Mouse (Mus musculus) MEL (cell line): ENCODE data around the gene Slfn9. TPM values are rescaled to one million over a fixed set of nuclear protein-coding genes. Genes with fewer than 3 reads are reported as not detected.
"Not testable (repeated sequence)": the region's sequence is repeated elsewhere in the genome, so short reads cannot be mapped to it uniquely, and the experiment has no call there.

ENCODE experiments used
- DNase-seq: peaks from one replicate; pipeline ENCODE4 v3.0.0; 2011; ENCODE audit warnings: low read depth, low spot score
- H3K27ac ChIP-seq: 2 replicates; pipeline ENCODE4 v1.5.1; 2012; ENCODE audit warnings: low read depth, mild to moderate bottlenecking, control low read depth, low read length, moderate library complexity; ENCODE audit not compliant: control insufficient read depth
- H3K27me3 ChIP-seq, 2 experiments: fragments of 150-350 bp in 1 of 2; sonication (generic) in 1 of 2; 2 replicates each; pipeline ENCODE4 v1.6.1; 2012; ENCODE audit warnings: low read length in 2 of 2, mild to moderate bottlenecking in 2 of 2, improper control_type of control experiment in 1 of 2, moderate library complexity in 1 of 2; ENCODE audit not compliant: insufficient read depth in 2 of 2, control insufficient read depth in 1 of 2
- H3K36me3 ChIP-seq, 2 experiments: 2 replicates each; pipeline ENCODE4 v1.6.1; 2012 to 2014; ENCODE audit warnings: low read length in 2 of 2, improper control_type of control experiment in 1 of 2, inconsistent platforms in 1 of 2, mild to moderate bottlenecking in 1 of 2; ENCODE audit not compliant: insufficient read depth in 2 of 2, control insufficient read depth in 1 of 2
- H3K4me1 ChIP-seq, 2 experiments: fragments of 150-350 bp in 1 of 2; sonication (generic) in 1 of 2; 2 replicates each; pipeline ENCODE4 v1.6.1; 2012; ENCODE audit warnings: low read length in 2 of 2, improper control_type of control experiment in 1 of 2, mild to moderate bottlenecking in 1 of 2; ENCODE audit not compliant: insufficient read depth in 2 of 2, control insufficient read depth in 1 of 2
- H3K4me3 ChIP-seq, 2 experiments: fragments of 150-350 bp in 1 of 2; sonication (generic) in 1 of 2; 2 replicates each; pipeline ENCODE4 v1.5.1; 2012; ENCODE audit warnings: low read depth in 2 of 2, low read length in 2 of 2, mild to moderate bottlenecking in 2 of 2, moderate library complexity in 2 of 2, control low read depth in 1 of 2, improper control_type of control experiment in 1 of 2; ENCODE audit not compliant: control insufficient read depth in 1 of 2, insufficient read depth in 1 of 2
- H3K79me2 ChIP-seq: 2 replicates; pipeline ENCODE4 v1.6.1; 2012; ENCODE audit warnings: mild to moderate bottlenecking, low read length, moderate library complexity; ENCODE audit not compliant: control insufficient read depth, poor library complexity, insufficient read depth
- H3K9ac ChIP-seq: 2 replicates; pipeline ENCODE4 v1.6.1; 2012; ENCODE audit warnings: low read depth, mild to moderate bottlenecking, control low read depth, low read length, moderate library complexity; ENCODE audit not compliant: control insufficient read depth, poor library complexity, severe bottlenecking
- H3K9me3 ChIP-seq: fragments of 150-350 bp; sonication (generic); replicated peaks from 2 replicates; pipeline ENCODE4 v1.6.1; 2012; ENCODE audit warnings: mild to moderate bottlenecking, low read length, improper control_type of control experiment, moderate library complexity; ENCODE audit not compliant: insufficient read depth
- CHD1 ChIP-seq: IDR thresholded peaks from 2 replicates; pipeline ENCODE4 v1.6.1; 2012; ENCODE audit warnings: low read depth, mild to moderate bottlenecking, inconsistent platforms, low read length, improper control_type of control experiment
- E2F4 ChIP-seq: IDR thresholded peaks from 2 replicates; pipeline ENCODE4 v1.6.1; 2011; ENCODE audit warnings: low read depth, low read length, improper control_type of control experiment, borderline replicate concordance
- ETS1 ChIP-seq: IDR thresholded peaks from 2 replicates; pipeline ENCODE4 v1.6.1; 2012; ENCODE audit warnings: low read depth, mild to moderate bottlenecking, inconsistent platforms, low read length, improper control_type of control experiment, moderate library complexity
- GABPA ChIP-seq: IDR thresholded peaks from 2 replicates; pipeline ENCODE4 v1.6.1; 2012; ENCODE audit warnings: low read depth, mild to moderate bottlenecking, inconsistent platforms, low read length, improper control_type of control experiment, moderate library complexity
- MAFK ChIP-seq: IDR thresholded peaks from 2 replicates; pipeline ENCODE4 v1.6.1; 2011; ENCODE audit warnings: low read depth, mild to moderate bottlenecking, low read length, improper control_type of control experiment, borderline replicate concordance
- MAX ChIP-seq: IDR thresholded peaks from 2 replicates; pipeline ENCODE4 v1.6.1; 2011; ENCODE audit warnings: low read length, improper control_type of control experiment
- MAZ ChIP-seq: IDR thresholded peaks from 2 replicates; pipeline ENCODE4 v1.6.1; 2012; ENCODE audit warnings: low read depth, mild to moderate bottlenecking, inconsistent platforms, low read length, improper control_type of control experiment
- POLR2A ChIP-seq, 2 experiments: IDR thresholded peaks; 2 replicates each; pipeline ENCODE4 v1.6.1; 2011 to 2012; ENCODE audit warnings: low read length in 2 of 2, mild to moderate bottlenecking in 2 of 2, control low read depth in 1 of 2, improper control_type of control experiment in 1 of 2, low read depth in 1 of 2, moderate library complexity in 1 of 2; ENCODE audit not compliant: control insufficient read depth in 1 of 2, insufficient read depth in 1 of 2, poor library complexity in 1 of 2
- POLR2AphosphoS2 ChIP-seq: IDR thresholded peaks from 2 replicates; pipeline ENCODE4 v1.6.1; 2011; ENCODE audit warnings: low read length, improper control_type of control experiment
- RCOR1 ChIP-seq: IDR thresholded peaks from 2 replicates; pipeline ENCODE4 v1.6.1; 2012; ENCODE audit warnings: low read depth, mild to moderate bottlenecking, inconsistent platforms, low read length, improper control_type of control experiment
- SMC3 ChIP-seq: IDR thresholded peaks from 2 replicates; pipeline ENCODE4 v1.6.1; 2011; ENCODE audit warnings: low read depth, low read length, improper control_type of control experiment
- TAL1 ChIP-seq: IDR thresholded peaks from 2 replicates; pipeline ENCODE4 v1.6.1; 2012; ENCODE audit warnings: mild to moderate bottlenecking, inconsistent platforms, low read length, moderate library complexity, mixed read lengths
- USF1 ChIP-seq: IDR thresholded peaks from 2 replicates; pipeline ENCODE4 v1.6.1; 2014; ENCODE audit warnings: low read depth, mild to moderate bottlenecking, inconsistent platforms, low read length, improper control_type of control experiment, moderate library complexity
- USF2 ChIP-seq, 2 experiments: IDR thresholded peaks; 2 replicates each; pipeline ENCODE4 v1.6.1; 2011 to 2012; ENCODE audit warnings: improper control_type of control experiment in 2 of 2, low read length in 2 of 2, borderline replicate concordance in 1 of 2, inconsistent platforms in 1 of 2, low read depth in 1 of 2, mild to moderate bottlenecking in 1 of 2; ENCODE audit not compliant: insufficient read depth in 1 of 2
- ZNF384 ChIP-seq: IDR thresholded peaks from 2 replicates; pipeline ENCODE4 v1.6.1; 2012; ENCODE audit warnings: low read depth, mild to moderate bottlenecking, inconsistent platforms, low read length, improper control_type of control experiment
- polyA plus RNA-seq, 2 experiments: library from polyadenylated mRNA; stranded (reverse) in 1 of 2; unstranded in 1 of 2; fragments of >175 nt in 1 of 2; fragments of >200 nt in 1 of 2; gene quantifications; 2 replicates each; pipeline versions ENCODE4 v1.2.1 to v1.2.4; 2012; ENCODE audit warnings: low replicate concordance in 2 of 2, low read depth in 1 of 2; ENCODE audit not compliant: insufficient read length in 2 of 2, insufficient read depth in 1 of 2, missing spikeins in 1 of 2
- total RNA-seq: library from RNA; depleted of rRNA; stranded (reverse); fragments of 300-350 nt; gene quantifications from 2 replicates; pipeline ENCODE4 v1.2.3, GENCODE M21; 2012

The Slfn9 gene
- total and polyA plus RNA-seq, 3 experiments, result 3.5 to 3.7 TPM; not detected in 1

- Histone ChIP-seq H3K79me2 (no peaks in the 10 kb centered on the region), H3K9me3 (no peaks in the 10 kb centered on the region), H3K27ac (no peak overlapping the region), H3K27me3 (no peaks in the 10 kb centered on the region), H3K36me3 (no peaks in the 10 kb centered on the region; a peak in 1 of 4 replicates), H3K9ac (no peak overlapping the region), H3K4me3 (no peak overlapping the region), H3K4me1 (peaks cover 0 to 6% of the 10 kb centered on the region in 2 experiments; a peak in 1 of 4 replicates)
- no peak for TF ChIP-seq MAZ
- no peak for TF ChIP-seq MAFK
- TF ChIP-seq E2F4, result no peak
- TF ChIP-seq MAX, result no peak
- no peak for TF ChIP-seq ZNF384
- no peak for TF ChIP-seq POLR2AphosphoS2
- no peak for TF ChIP-seq CHD1
- TF ChIP-seq GABPA, result no peak
- no peak for TF ChIP-seq USF2 (IDR thresholded peaks at IDR 0.05; ENCODE audit: borderline replicate concordance in 1 of 2, insufficient read depth in 1 of 2, low read depth in 1 of 2, low read length in 2 of 2)
- no peak for TF ChIP-seq USF1
- TF ChIP-seq SMC3, result no peak
- TF ChIP-seq POLR2A (IDR thresholded peaks at IDR 0.05; ENCODE audit: control insufficient read depth in 1 of 2, insufficient read depth in 1 of 2, low read depth in 1 of 2, low read length in 2 of 2, poor library complexity in 1 of 2), result no peak
- no peak for DNase-seq
Observed at GRCm38 (mm10) chr11:83039156-83039555, 47.5 kb upstream of the Slfn9 start.

- not testable (repeated sequence) for H3K36me3 ChIP-seq, H3K4me1 ChIP-seq, H3K4me3 ChIP-seq, H3K9me3 ChIP-seq, H3K79me2 ChIP-seq, H3K27ac ChIP-seq, H3K9ac ChIP-seq, DNase-seq, H3K27me3 ChIP-seq
Observed at GRCm38 (mm10) chr11:83038686-83039085, 47.1 kb upstream of the Slfn9 start.

GRCm38 (mm10) chr11:83020621-83021020 lies 29.0 kb upstream of the Slfn9 start, which contains the start of gene Slfn8:
Slfn8 (minus strand) TSS chr11:83020810.
- 0 out of 2 replicates have a peak, but pooled peaks cover 3% of the 10 kb centered on the region for H3K79me2 ChIP-seq
- DNase-seq, result peak; percentile 85
- peak in 1 of 2 experiments; percentile 45; a peak in 2 of 4 replicates for TF ChIP-seq POLR2A (IDR thresholded peaks at IDR 0.05; ENCODE audit: control insufficient read depth in 1 of 2, insufficient read depth in 1 of 2, low read depth in 1 of 2, low read length in 2 of 2, poor library complexity in 1 of 2)
- TF ChIP-seq RCOR1, result no peak
- no peak for TF ChIP-seq CHD1
- TF ChIP-seq ETS1, result 0 out of 2 replicates have a peak, but pooled peaks have one; percentile 22
- TF ChIP-seq TAL1, result no peak
- no peaks in the 10 kb centered on the region for H3K27me3 ChIP-seq
- H3K9ac ChIP-seq, result peak within 1 kb of the TSS; percentile 86
- peak within 1 kb of the TSS; percentile 90 for H3K27ac ChIP-seq
- peaks cover 2% of the 10 kb centered on the region in 2 experiments; a peak in 2 of 4 replicates for H3K4me1 ChIP-seq
- H3K9me3 ChIP-seq, result no peaks in the 10 kb centered on the region
- H3K4me3 ChIP-seq, result peak within 1 kb of the TSS; percentile 78
- H3K36me3 ChIP-seq, result peaks cover 0 to 4% of the 10 kb centered on the region in 2 experiments; a peak in 2 of 4 replicates
